Mouse (Mus musculus) erythroid progenitor cell, adult 5-6 weeks (primary cell): ENCODE results near the gene Abca7. TPM values are rescaled to one million over a fixed set of nuclear protein-coding genes. Genes with fewer than 3 reads are reported as not detected.

Experiments
- ATAC-seq: replicated peaks from 2 replicates; pipeline ENCODE4 v1.8.0; 2016; ENCODE audit warnings: moderate number of reproducible peaks, mild to moderate bottlenecking, moderate TSS enrichment, inconsistent platforms; ENCODE audit not compliant: poor library complexity, low FRiP score, severe bottlenecking
- total RNA-seq, 2 experiments: library from RNA; stranded (forward) in 1 of 2; stranded (reverse) in 1 of 2; fragments of 150-400 nt in 1 of 2; fragments of 186-747, 209-891 nt in 1 of 2; gene quantifications; 2 replicates each; pipeline versions ENCODE4 v1.2.3 to v1.2.4; 2015 to 2017; ENCODE audit warnings: low replicate concordance in 2 of 2

The Abca7 gene
- total RNA-seq, 2 experiments from 2014 or later: 44.0 to 58.6 TPM

GRCm38 (mm10) chr10:79989870-79990269 lies 6.4 kb upstream of the Abca7 start:
- ATAC-seq: no peak

DNA sequence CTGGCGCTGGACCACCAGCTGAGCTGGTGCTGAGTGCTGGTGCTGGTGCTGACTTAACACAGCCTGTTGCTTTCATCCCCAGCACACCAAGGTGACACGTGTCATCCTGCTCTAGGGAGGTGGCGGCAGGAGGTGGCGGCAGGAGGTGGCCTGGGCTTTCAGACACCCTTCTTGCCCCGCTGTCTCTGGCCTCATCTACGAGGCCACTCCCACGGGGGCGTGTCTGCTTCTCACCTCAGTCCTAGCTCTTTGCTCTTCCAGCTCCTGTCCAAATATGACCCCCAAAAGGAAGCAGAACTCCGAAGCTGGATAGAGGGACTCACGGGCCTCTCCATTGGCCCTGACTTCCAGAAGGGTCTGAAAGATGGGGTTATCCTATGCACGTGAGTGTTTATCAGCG lies 5.2 kb upstream of the Abca7 start:
- no peak for ATAC-seq

DNA sequence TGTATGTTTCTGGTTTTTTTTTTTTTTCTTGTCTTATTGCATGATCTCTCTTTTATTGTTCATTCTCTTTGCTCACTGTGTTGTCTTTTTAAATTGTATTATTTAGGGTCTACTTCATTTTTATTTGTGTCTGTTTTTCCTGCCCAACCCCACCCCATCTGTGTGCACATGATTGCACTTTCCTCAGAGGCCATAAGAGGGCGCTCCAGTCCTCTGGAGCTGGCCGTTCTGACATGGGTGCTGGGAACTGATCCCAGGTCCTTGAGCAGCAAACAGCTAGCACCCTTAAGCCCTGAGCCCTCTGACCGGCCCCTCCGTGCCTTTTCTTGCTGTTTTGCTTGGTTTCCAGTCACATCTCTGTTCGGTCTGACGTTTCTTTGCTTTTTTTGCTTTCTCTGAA lies 4.7 kb upstream of the Abca7 start:
- ATAC-seq: no peak

GRCm38 (mm10) chr10:79994397-79995115 lies 1.7 kb upstream of the Abca7 start:
- no peak for ATAC-seq

GRCm38 (mm10) chr10:79995636-79996035 lies 658 bp upstream of the Abca7 start:
- no peak for ATAC-seq

GRCm38 (mm10) chr10:79997034-79997760 lies 903 bp downstream of the Abca7 start:
- peak; percentile 73 for ATAC-seq

GRCm38 (mm10) chr10:79997819-79998218 lies 1.5 kb downstream of the Abca7 start:
- ATAC-seq: peak; percentile 35

GRCm38 (mm10) chr10:80001945-80002344 lies 5.7 kb downstream of the Abca7 start:
- no peak for ATAC-seq

GRCm38 (mm10) chr10:80002829-80003228 lies 6.5 kb downstream of the Abca7 start:
- no peak for ATAC-seq

DNA sequence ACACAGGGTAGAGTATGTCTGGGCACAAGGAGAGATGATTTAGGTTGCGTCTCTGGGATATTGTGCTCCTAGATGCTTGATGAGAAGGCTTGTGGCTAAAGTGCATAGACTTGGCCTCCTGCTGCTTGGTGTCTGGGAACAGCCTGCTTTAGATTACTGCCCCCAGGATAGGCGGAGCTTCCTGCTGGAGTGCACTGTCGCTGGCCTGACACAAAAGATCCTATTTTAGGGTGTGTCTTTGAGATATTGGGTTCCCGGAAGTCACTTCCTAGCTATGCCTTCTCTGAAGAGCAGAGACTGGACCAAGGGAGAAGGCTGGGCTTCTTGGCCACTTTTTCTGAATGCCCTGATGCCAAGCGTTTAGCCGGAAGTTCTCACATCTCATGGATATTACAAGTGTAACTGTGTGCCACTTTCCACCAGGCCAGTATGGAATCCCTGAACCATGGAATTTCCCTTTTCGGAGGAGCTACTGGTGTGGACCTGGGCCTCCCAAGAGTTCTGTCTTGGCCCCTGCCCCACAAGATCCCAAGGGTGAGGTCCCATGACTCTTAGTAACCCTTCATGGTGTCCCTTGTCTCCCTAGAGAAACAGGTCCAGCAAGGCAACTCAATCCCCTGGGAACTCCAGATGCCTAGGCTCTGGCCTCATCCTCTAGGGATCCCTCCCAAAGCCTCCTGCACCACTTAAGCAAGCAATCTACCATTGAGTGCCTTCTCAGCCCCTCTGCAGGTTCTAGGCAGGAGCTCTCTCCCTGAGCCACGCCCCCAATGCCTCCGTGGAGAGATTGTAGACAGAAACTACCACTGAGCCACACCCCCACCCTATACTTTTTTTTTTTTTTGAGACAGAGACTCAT lies 7.3 kb downstream of the Abca7 start:
- peak; percentile 47; the same call in 1 of the 2 replicates for ATAC-seq

DNA sequence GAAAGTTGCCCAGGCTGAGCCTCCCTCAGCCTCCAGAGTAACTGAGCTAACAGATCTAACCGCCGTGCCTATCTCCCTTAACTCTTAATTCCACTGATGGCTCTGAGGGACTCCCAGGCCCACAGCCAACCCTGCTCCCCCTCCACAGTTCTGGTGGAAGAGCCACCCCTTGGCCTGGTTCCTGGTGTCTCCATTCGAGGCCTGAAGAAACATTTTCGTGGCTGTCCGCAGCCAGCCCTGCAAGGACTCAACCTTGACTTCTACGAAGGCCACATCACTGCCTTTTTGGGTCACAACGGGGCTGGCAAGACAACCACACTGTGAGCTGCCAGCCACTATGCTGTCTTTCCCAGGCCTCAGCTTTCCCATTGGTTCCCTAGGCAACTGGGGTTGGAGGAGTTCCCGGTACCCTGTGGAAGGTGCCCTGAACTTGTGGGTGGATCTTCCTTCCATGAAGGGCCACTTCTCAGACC lies 8.0 kb downstream of the Abca7 start:
- no peak for ATAC-seq

DNA sequence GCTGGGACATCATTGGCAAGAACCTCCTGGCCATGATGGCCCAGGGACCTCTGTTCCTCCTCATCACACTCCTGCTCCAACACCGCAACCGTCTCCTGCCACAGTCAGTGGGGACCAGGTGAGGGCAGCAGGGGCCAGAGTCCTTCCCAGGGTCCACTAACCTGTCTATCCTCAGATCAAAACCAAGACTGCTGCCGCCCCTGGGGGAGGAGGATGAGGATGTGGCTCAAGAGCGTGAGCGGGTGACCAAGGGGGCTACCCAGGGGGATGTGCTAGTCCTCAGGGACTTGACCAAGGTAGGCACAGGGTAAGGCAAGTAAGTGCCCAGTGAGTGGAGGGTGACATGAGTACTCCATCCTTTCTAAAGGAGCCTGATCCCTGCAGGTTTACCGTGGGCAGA lies 15.4 kb downstream of the Abca7 start:
- ATAC-seq: no peak

GRCm38 (mm10) chr10:80013609-80014008 lies 17.3 kb downstream of the Abca7 start:
- no peak for ATAC-seq

DNA sequence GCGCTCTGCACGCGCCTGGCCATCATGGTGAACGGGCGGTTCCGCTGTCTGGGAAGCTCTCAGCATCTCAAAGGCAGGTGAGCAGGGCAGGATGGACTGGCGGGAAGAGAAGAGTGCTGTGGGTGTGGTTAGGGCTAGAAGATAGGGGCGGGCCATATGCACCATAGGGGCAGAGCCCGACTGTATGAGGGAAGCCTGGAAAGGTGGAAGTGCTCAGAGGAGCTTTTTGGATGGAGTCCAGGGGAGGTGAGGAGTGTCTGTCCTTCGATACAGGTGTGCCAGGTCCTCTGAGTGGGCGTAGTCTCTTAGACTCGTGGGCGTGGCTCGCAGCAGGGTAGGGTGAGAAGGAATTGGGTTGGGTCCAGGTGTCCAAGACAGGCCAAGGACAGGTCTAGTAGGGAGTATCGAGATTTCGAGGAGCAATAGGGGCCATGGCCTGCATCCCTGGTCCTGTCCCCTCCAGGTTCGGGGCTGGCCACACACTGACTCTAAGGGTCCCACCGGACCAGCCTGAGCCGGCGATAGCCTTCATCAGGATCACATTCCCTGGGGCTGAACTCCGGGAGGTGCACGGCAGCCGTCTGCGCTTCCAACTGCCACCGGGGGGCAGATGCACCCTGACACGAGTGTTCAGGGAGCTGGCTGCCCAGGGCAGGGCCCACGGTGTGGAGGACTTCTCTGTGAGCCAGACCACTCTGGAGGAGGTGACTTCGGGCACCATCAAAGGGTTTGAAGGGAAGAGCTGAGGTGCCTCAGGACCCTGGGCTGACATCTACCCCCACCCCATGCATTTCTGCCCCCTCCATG lies 18.4 kb downstream of the Abca7 start:
- no peak for ATAC-seq

- ATAC-seq: no peak
Observed at GRCm38 (mm10) chr10:80015583-80015982, 19.3 kb downstream of the Abca7 start.

- peak; percentile 35 for ATAC-seq
Observed at GRCm38 (mm10) chr10:80016511-80016910, 20.2 kb downstream of the Abca7 start, which contains the start of gene Arhgap45. Arhgap45 (plus strand) TSS chr10:80016653.

- peak; percentile 23; the same call in 1 of the 2 replicates for ATAC-seq
Observed at GRCm38 (mm10) chr10:80016931-80017330, 20.6 kb downstream of the Abca7 start.

DNA sequence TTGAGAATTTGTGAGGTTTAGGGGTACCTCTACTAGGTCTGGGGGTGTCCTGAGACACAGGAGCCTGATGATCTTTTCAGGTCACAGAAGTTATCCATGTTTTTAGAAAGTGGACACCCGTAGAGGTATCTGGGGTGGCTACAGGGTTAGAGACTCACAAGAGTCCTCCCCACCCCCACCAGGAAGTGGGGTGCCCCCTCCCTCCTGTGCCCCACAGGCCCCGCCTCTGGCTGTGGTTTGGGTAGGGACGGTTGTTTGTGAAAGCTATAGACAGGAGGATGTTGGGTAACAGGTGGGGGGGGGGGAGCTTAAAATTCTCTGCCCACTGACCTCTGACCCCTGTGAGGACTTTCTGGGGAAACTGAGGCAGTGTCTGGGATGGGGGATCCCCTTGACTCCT lies 21.1 kb downstream of the Abca7 start:
- no peak for ATAC-seq

GRCm38 (mm10) chr10:80017771-80018170 lies 21.5 kb downstream of the Abca7 start:
- no peak for ATAC-seq
